Mouse (Mus musculus): ENCODE measurements around the gene Ptger1. TPM values are rescaled to one million over a fixed set of nuclear protein-coding genes. Genes with fewer than 3 reads are reported as not detected.
A peak's percentile ranks its signal among the peaks of the same experiment; 100 is the strongest.

Gene Ptger1
- polyA plus RNA-seq, 1 experiment from 2014 or later, result 0.63 TPM

- Histone ChIP-seq H3K27ac (peak overlapping the region; percentile 45; the same call in 1 of the 2 replicates), H3K36me3 (peaks cover 2% of the 10 kb centered on the region), H3K9ac (replicated peaks) (peak overlapping the region; percentile 94), H3K4me2 (peak overlapping the region; percentile 95), H3K9me3 (0 out of 2 replicates have a peak, but pooled peaks cover 4% of the 10 kb centered on the region), H3K4me3 (replicated peaks) (peak overlapping the region; percentile 85), H3K4me1 (replicated peaks) (peaks cover 24% of the 10 kb centered on the region), H3K27me3 (no peaks in the 10 kb centered on the region)
- 52% methylated on average over 19 of the region's 19 CpGs for WGBS
- ATAC-seq (ENCODE audit: insufficient number of reproducible peaks, insufficient read depth, low FRiP score, low TSS enrichment, low read depth), result no peak
Observed at GRCm38 (mm10) chr8:83697374-83698220, 31.1 kb downstream of the Ptger1 start.

- 4% methylated on average over 15 of the region's 15 CpGs for WGBS
- 0 out of 2 replicates have a peak, but pooled peaks cover 4% of the 10 kb centered on the region for H3K9me3 ChIP-seq
- H3K4me3 ChIP-seq (replicated peaks), result peak overlapping the region; percentile 85
- peak; percentile 18; the same call in 1 of the 2 replicates for ATAC-seq (ENCODE audit: insufficient number of reproducible peaks, insufficient read depth, low FRiP score, low TSS enrichment, low read depth)
- H3K27me3 ChIP-seq, result no peaks in the 10 kb centered on the region
- peak overlapping the region; percentile 94 for H3K9ac ChIP-seq (replicated peaks)
- peak overlapping the region; percentile 95 for H3K4me2 ChIP-seq
- H3K36me3 ChIP-seq, result no peaks in the 10 kb centered on the region
- H3K27ac ChIP-seq, result no peak overlapping the region
- H3K4me1 ChIP-seq (replicated peaks), result peaks cover 24% of the 10 kb centered on the region
Observed at GRCm38 (mm10) chr8:83698291-83698660, 31.8 kb downstream of the Ptger1 start.

GRCm38 (mm10) chr8:83698661-83699453, 32.4 kb downstream of the Ptger1 start, which contains the start of gene Pkn1:
Gene Pkn1, minus strand, starts transcription at chr8:83699179.
- Histone ChIP-seq H3K27me3 (no peaks in the 10 kb centered on the region), H3K4me2 (peak within 1 kb of the TSS; percentile 95), H3K36me3 (no peaks in the 10 kb centered on the region), H3K9ac (replicated peaks) (peak within 1 kb of the TSS; percentile 94), H3K4me3 (replicated peaks) (peak within 1 kb of the TSS; percentile 85), H3K27ac (peak within 1 kb of the TSS; percentile 87), H3K4me1 (replicated peaks) (peaks cover 24% of the 10 kb centered on the region), H3K9me3 (0 out of 2 replicates have a peak, but pooled peaks cover 4% of the 10 kb centered on the region)
- ATAC-seq (ENCODE audit: insufficient number of reproducible peaks, insufficient read depth, low FRiP score, low TSS enrichment, low read depth), result peak; percentile 70
- WGBS, result under 1% methylated on average over 78 of the region's 85 CpGs

GRCm38 (mm10) chr8:83699566-83699965, 33.1 kb downstream of the Ptger1 start:
- 15% methylated on average over 9 of the region's 9 CpGs for WGBS
- peaks cover 24% of the 10 kb centered on the region for H3K4me1 ChIP-seq (replicated peaks)
- H3K4me3 ChIP-seq (replicated peaks), result peak overlapping the region; percentile 85
- H3K9ac ChIP-seq (replicated peaks), result peak overlapping the region; percentile 94
- ATAC-seq (ENCODE audit: insufficient number of reproducible peaks, insufficient read depth, low FRiP score, low TSS enrichment, low read depth), result no peak
- no peaks in the 10 kb centered on the region for H3K27me3 ChIP-seq
- peak overlapping the region; percentile 87 for H3K27ac ChIP-seq
- H3K9me3 ChIP-seq, result 0 out of 2 replicates have a peak, but pooled peaks cover 4% of the 10 kb centered on the region
- no peaks in the 10 kb centered on the region for H3K36me3 ChIP-seq
- H3K4me2 ChIP-seq, result peak overlapping the region; percentile 95

GRCm38 (mm10) chr8:83700423-83701085, 34.1 kb downstream of the Ptger1 start:
- no peak overlapping the region for H3K27ac ChIP-seq
- 83% methylated on average over 9 of the region's 9 CpGs for WGBS
- no peak overlapping the region for H3K4me3 ChIP-seq (replicated peaks)

GRCm38 (mm10) chr8:83703426-83703825, 36.9 kb downstream of the Ptger1 start:
- Histone ChIP-seq H3K9ac (replicated peaks) (no peak overlapping the region), H3K4me3 (replicated peaks) (no peak overlapping the region), H3K4me1 (replicated peaks) (peaks cover 11% of the 10 kb centered on the region), H3K4me2 (no peak overlapping the region), H3K27me3 (no peaks in the 10 kb centered on the region), H3K27ac (no peak overlapping the region), H3K9me3 (0 out of 2 replicates have a peak, but pooled peaks cover 4% of the 10 kb centered on the region), H3K36me3 (no peaks in the 10 kb centered on the region)
- ATAC-seq (ENCODE audit: insufficient number of reproducible peaks, insufficient read depth, low FRiP score, low TSS enrichment, low read depth), result no peak
- 82% methylated on average over 4 of the region's 4 CpGs for WGBS

More at GRCm38 (mm10) chr8:83700423-83701085, 34.1 kb downstream of the Ptger1 start:
- peaks cover 24% of the 10 kb centered on the region for H3K4me1 ChIP-seq (replicated peaks)
- H3K4me2 ChIP-seq, result no peak overlapping the region
- H3K36me3 ChIP-seq, result no peaks in the 10 kb centered on the region
- ATAC-seq (ENCODE audit: insufficient number of reproducible peaks, insufficient read depth, low FRiP score, low TSS enrichment, low read depth), result no peak
- no peak overlapping the region for H3K9ac ChIP-seq (replicated peaks)
- 0 out of 2 replicates have a peak, but pooled peaks cover 4% of the 10 kb centered on the region for H3K9me3 ChIP-seq
- no peaks in the 10 kb centered on the region for H3K27me3 ChIP-seq

- Histone ChIP-seq H3K9me3 (0 out of 2 replicates have a peak, but pooled peaks cover 2% of the 10 kb centered on the region), H3K9ac (replicated peaks) (no peak overlapping the region), H3K27me3 (no peaks in the 10 kb centered on the region), H3K4me1 (replicated peaks) (no peaks in the 10 kb centered on the region), H3K36me3 (no peaks in the 10 kb centered on the region), H3K4me3 (replicated peaks) (no peak overlapping the region), H3K4me2 (no peak overlapping the region), H3K27ac (no peak overlapping the region)
- no peak for ATAC-seq (ENCODE audit: insufficient number of reproducible peaks, insufficient read depth, low FRiP score, low TSS enrichment, low read depth)
- WGBS, result 69% methylated on average over 5 of the region's 5 CpGs
Observed at GRCm38 (mm10) chr8:83706411-83706810, 39.9 kb downstream of the Ptger1 start.

GRCm38 (mm10) chr8:83707554-83707953, 41.1 kb downstream of the Ptger1 start:
- Histone ChIP-seq H3K9me3 (no peaks in the 10 kb centered on the region), H3K27ac (no peak overlapping the region), H3K36me3 (no peaks in the 10 kb centered on the region), H3K9ac (replicated peaks) (no peak overlapping the region), H3K27me3 (no peaks in the 10 kb centered on the region), H3K4me2 (no peak overlapping the region), H3K4me1 (replicated peaks) (no peaks in the 10 kb centered on the region), H3K4me3 (replicated peaks) (no peak overlapping the region)
- ATAC-seq (ENCODE audit: insufficient number of reproducible peaks, insufficient read depth, low FRiP score, low TSS enrichment, low read depth), result no peak
- 72% methylated on average over 8 of the region's 8 CpGs for WGBS

- H3K9ac ChIP-seq (replicated peaks), result no peak overlapping the region
- H3K36me3 ChIP-seq, result peaks cover 7% of the 10 kb centered on the region
- no peaks in the 10 kb centered on the region for H3K9me3 ChIP-seq
- peak overlapping the region; percentile 68 for H3K4me2 ChIP-seq
- 0 out of 2 replicates have a peak overlapping the region, but pooled peaks have one; percentile 29 for H3K27ac ChIP-seq
- WGBS, result 16% methylated on average over 8 of the region's 8 CpGs
- peak overlapping the region; percentile 88 for H3K4me3 ChIP-seq (replicated peaks)
- no peaks in the 10 kb centered on the region for H3K27me3 ChIP-seq
- peak; percentile 57; the same call in 1 of the 2 replicates for ATAC-seq (ENCODE audit: insufficient number of reproducible peaks, insufficient read depth, low FRiP score, low TSS enrichment, low read depth)
- H3K4me1 ChIP-seq (replicated peaks), result peaks cover 18% of the 10 kb centered on the region
Observed at GRCm38 (mm10) chr8:83714676-83715030, 48.2 kb downstream of the Ptger1 start.

- WGBS, result under 1% methylated on average over 63 of the region's 63 CpGs
- peaks cover 18% of the 10 kb centered on the region for H3K4me1 ChIP-seq (replicated peaks)
- no peaks in the 10 kb centered on the region for H3K9me3 ChIP-seq
- peak within 1 kb of the TSS; percentile 68 for H3K4me2 ChIP-seq
- peak; percentile 100 for ATAC-seq (ENCODE audit: insufficient number of reproducible peaks, insufficient read depth, low FRiP score, low TSS enrichment, low read depth)
- peaks cover 12% of the 10 kb centered on the region for H3K36me3 ChIP-seq
- peak within 1 kb of the TSS; percentile 81 for H3K9ac ChIP-seq (replicated peaks)
- peak within 1 kb of the TSS; percentile 88 for H3K4me3 ChIP-seq (replicated peaks)
- H3K27ac ChIP-seq, result peak within 1 kb of the TSS; percentile 91
- no peaks in the 10 kb centered on the region for H3K27me3 ChIP-seq
Observed at GRCm38 (mm10) chr8:83715031-83715690, 48.7 kb downstream of the Ptger1 start, which contains the start of gene Ddx39. Gene Ddx39, plus strand, starts transcription at chr8:83715177.
